Mouse (Mus musculus) kidney, embryonic 14.5 days (tissue): Measurements from ENCODE around the gene Wipi2. TPM values are rescaled to one million over a fixed set of nuclear protein-coding genes. Genes with fewer than 3 reads are reported as not detected.

ENCODE experiments used
- ATAC-seq: fragments of 200-750 bp; cut with Nextera tagmentation; 2 replicates; pipeline ENCODE4 v1.8.0; 2017; ENCODE audit warnings: moderate number of reproducible peaks, mild to moderate bottlenecking, moderate TSS enrichment, moderate library complexity; ENCODE audit not compliant: low FRiP score, low TSS enrichment
- H3K27ac ChIP-seq: fragments of 300-500 bp; sonication (generic); 2 replicates; pipeline ENCODE4 v1.5.1; 2014; ENCODE audit warnings: low read depth, mild to moderate bottlenecking, low read length, moderate library complexity, mixed read lengths
- H3K27me3 ChIP-seq: fragments of 300-500 bp; sonication (generic); 2 replicates; pipeline ENCODE4 v1.6.1; 2014; ENCODE audit warnings: mild to moderate bottlenecking, low read length; ENCODE audit not compliant: control insufficient read depth, insufficient read depth
- H3K36me3 ChIP-seq: fragments of 300-500 bp; sonication (generic); 2 replicates; pipeline ENCODE4 v1.6.1; 2014; ENCODE audit warnings: low read length, mixed read lengths; ENCODE audit not compliant: control insufficient read depth, insufficient read depth
- H3K4me1 ChIP-seq: fragments of 300-500 bp; sonication (generic); 2 replicates; pipeline ENCODE4 v1.6.1; 2014; ENCODE audit warnings: low read length, mixed read lengths; ENCODE audit not compliant: control insufficient read depth, insufficient read depth
- H3K4me2 ChIP-seq: fragments of 300-500 bp; sonication (generic); replicated peaks from 2 replicates; pipeline ENCODE4 v1.6.1; 2014; ENCODE audit warnings: low read depth, mild to moderate bottlenecking, low read length
- H3K4me3 ChIP-seq: fragments of 300-500 bp; sonication (generic); 2 replicates; pipeline ENCODE4 v1.5.1; 2014; ENCODE audit warnings: mild to moderate bottlenecking, low read length
- H3K9ac ChIP-seq: fragments of 300-500 bp; sonication (generic); 2 replicates; pipeline ENCODE4 v1.6.1; 2014; ENCODE audit warnings: low read depth, mild to moderate bottlenecking, low read length, moderate library complexity
- H3K9me3 ChIP-seq: fragments of 300-500 bp; sonication (generic); 2 replicates; pipeline ENCODE4 v1.6.1; 2016; ENCODE audit warnings: low read length; ENCODE audit not compliant: control insufficient read depth
- WGBS: fragments of 180-500 bp; shearing (Covaris S2); extraction: QIAGEN DNeasy Blood & Tissue Kit; methylation state at CpG from one replicate; pipeline ENCODE4 v1.1.7; 2014; 5-methylcytosine and 5-hydroxymethylcytosine counted together
- polyA plus RNA-seq: library from polyadenylated mRNA; unstranded; fragments of >200 nt; fragmentation: Nextera tagmentation; extraction: Ambion mirVana; gene quantifications from 2 replicates; pipeline ENCODE4 v1.2.1, GENCODE M21; 2014

Wipi2 gene
- polyA plus RNA-seq, 1 experiment from 2014 or later: 59.2 TPM

DNA sequence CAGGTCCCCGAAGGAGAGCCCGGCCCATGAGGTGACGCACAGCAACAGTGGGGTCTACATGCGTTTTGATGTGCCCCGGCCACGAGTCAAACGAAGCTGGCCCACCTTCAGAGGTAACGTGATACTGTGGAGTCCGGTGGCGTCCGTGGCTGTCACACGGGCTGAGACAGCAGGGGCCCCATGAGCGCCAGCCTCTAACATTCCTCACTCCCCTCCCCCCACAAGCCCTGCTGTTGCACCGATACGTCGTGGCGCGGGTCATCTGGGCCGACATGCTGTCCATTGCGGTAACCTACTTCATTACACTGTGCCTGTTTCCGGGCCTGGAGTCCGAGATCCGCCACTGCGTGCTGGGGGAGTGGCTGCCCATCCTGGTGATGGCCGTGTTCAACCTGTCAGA, 91.0 kb downstream of the Wipi2 start:
- H3K4me2 ChIP-seq: no peak overlapping the region
- no peaks in the 10 kb centered on the region for H3K36me3 ChIP-seq
- ATAC-seq: peak; percentile 6; the same call in 1 of the 2 replicates
- no peaks in the 10 kb centered on the region for H3K4me1 ChIP-seq
- H3K4me3 ChIP-seq: no peak overlapping the region
- no peak overlapping the region for H3K27ac ChIP-seq
- H3K9ac ChIP-seq: no peak overlapping the region
- no peaks in the 10 kb centered on the region for H3K9me3 ChIP-seq
- H3K27me3 ChIP-seq: no peaks in the 10 kb centered on the region; the same call in 1 of the 2 replicates
- WGBS: 53% methylated on average over 25 of the region's 25 CpGs

DNA sequence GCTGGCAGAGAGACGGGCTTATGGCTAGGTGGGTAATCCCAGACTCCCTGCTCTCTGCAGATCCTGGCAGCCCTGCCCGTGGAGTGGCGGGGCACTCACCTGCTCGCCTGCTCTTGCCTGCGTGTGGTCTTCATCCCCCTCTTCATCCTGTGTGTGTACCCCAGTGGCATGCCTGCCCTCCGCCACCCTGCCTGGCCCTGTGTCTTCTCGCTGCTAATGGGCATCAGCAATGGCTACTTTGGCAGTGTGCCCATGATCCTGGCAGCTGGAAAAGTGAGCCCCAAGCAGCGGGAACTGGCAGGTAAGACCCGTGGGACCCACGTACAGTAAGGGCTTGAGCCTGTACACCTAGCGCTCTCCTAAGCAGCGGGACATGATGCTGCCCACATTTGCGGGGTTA, 92.4 kb downstream of the Wipi2 start:
- no peak overlapping the region for H3K4me2 ChIP-seq
- 87% methylated on average over 13 of the region's 13 CpGs for WGBS
- no peaks in the 10 kb centered on the region for H3K9me3 ChIP-seq
- H3K4me1 ChIP-seq: no peaks in the 10 kb centered on the region
- H3K27me3 ChIP-seq: no peaks in the 10 kb centered on the region; the same call in 1 of the 2 replicates
- no peak for ATAC-seq
- H3K27ac ChIP-seq: no peak overlapping the region
- H3K36me3 ChIP-seq: no peaks in the 10 kb centered on the region
- H3K4me3 ChIP-seq: no peak overlapping the region
- H3K9ac ChIP-seq: no peak overlapping the region

Other genes starting within 250 kb of the Wipi2 start
- 4.4 and 6.5 TPM in 2 replicates for gene Foxk1, start 226.2 kb upstream of the Wipi2 start, polyA plus RNA-seq
- 7.2 and 10.1 TPM in 2 replicates for gene Ap5z1, start 163.8 kb upstream of the Wipi2 start, polyA plus RNA-seq
- gene Papolb, start 97.6 kb upstream of the Wipi2 start, polyA plus RNA-seq: 0.20 TPM in 1 of 2 replicates, not detected in the other
- gene Radil, start 76.6 kb upstream of the Wipi2 start, polyA plus RNA-seq: 0.90 and 1.7 TPM in 2 replicates
- 0.14 TPM in 1 of 2 replicates, not detected in the other for gene Mmd2, start 18.9 kb upstream of the Wipi2 start, polyA plus RNA-seq
- 3.6 and 6.0 TPM in 2 replicates for gene Slc29a4, start 64.8 kb downstream of the Wipi2 start, polyA plus RNA-seq
- gene Tnrc18, start 190.0 kb downstream of the Wipi2 start, polyA plus RNA-seq: 32.7 and 41.1 TPM in 2 replicates